Mouse (Mus musculus): Measurements from ENCODE around the gene Gm11111. TPM values are rescaled to one million over a fixed set of nuclear protein-coding genes. Genes with fewer than 3 reads are reported as not detected.

Gm11111 gene
- total RNA-seq, 2 experiments from 2014 or later = not detected

GRCm38 (mm10) chr5:98580811-98581210 lies 28.3 kb downstream of the Gm11111 start:
- no peak for DNase-seq (ENCODE audit: low spot score in 2 of 2)

GRCm38 (mm10) chr5:98582051-98582450 lies 29.6 kb downstream of the Gm11111 start:
- no peak for DNase-seq (ENCODE audit: low spot score in 2 of 2)

- no peak for DNase-seq (ENCODE audit: low spot score in 2 of 2)
These were observed 33.4 kb downstream of the Gm11111 start for GRCm38 (mm10) chr5:98585915-98586314.

Other genes starting within 250 kb of the Gm11111 start
- gene Cfap299, start 223.4 kb upstream of the Gm11111 start, total RNA-seq (2021) = not detected